Mouse (Mus musculus) liver, embryonic 14.5 days (tissue): ENCODE results near the gene Snta1. TPM values are rescaled to one million over a fixed set of nuclear protein-coding genes. Genes with fewer than 3 reads are reported as not detected.

Experiments used
- ATAC-seq: fragments of 200-750 bp; cut with Nextera tagmentation; 2 replicates; pipeline ENCODE4 v1.8.0; 2017; ENCODE audit warnings: moderate number of reproducible peaks, mild to moderate bottlenecking, moderate library complexity; ENCODE audit not compliant: insufficient read depth
- DNase-seq, 3 experiments: peaks; one replicate each; pipeline ENCODE4 v3.0.0-alpha.2; 2012 to 2013; ENCODE audit warnings: low read depth in 3 of 3, low spot score in 3 of 3
- H3K27ac ChIP-seq: fragments of 300-500 bp; sonication (generic); 2 replicates; pipeline ENCODE4 v1.5.1; 2014; ENCODE audit warnings: moderate library complexity, mild to moderate bottlenecking, control low read depth, inconsistent platforms
- H3K27me3 ChIP-seq: fragments of 300-500 bp; sonication (generic); 2 replicates; pipeline ENCODE4 v1.6.1; 2014; ENCODE audit warnings: mild to moderate bottlenecking, low read length, moderate library complexity; ENCODE audit not compliant: control insufficient read depth, insufficient read depth
- H3K36me3 ChIP-seq: fragments of 300-500 bp; sonication (generic); replicated peaks from 2 replicates; pipeline ENCODE4 v1.6.1; 2014; ENCODE audit warnings: low read depth; ENCODE audit not compliant: control insufficient read depth, insufficient read depth
- H3K4me1 ChIP-seq, 2 experiments: fragments of 200-500 bp in 1 of 2; fragments of 300-500 bp in 1 of 2; sonication (generic) in 1 of 2; replicated peaks; 2 replicates each; pipeline ENCODE4 v1.6.1; 2012 to 2014; ENCODE audit warnings: antibody characterized with exemption in 1 of 2, inconsistent platforms in 1 of 2, low read length in 1 of 2; ENCODE audit not compliant: control insufficient read depth in 2 of 2, insufficient read depth in 2 of 2
- H3K4me2 ChIP-seq: fragments of 300-500 bp; sonication (generic); 2 replicates; pipeline ENCODE4 v1.6.1; 2014; ENCODE audit warnings: low read depth, mild to moderate bottlenecking, control low read depth, moderate library complexity
- H3K4me3 ChIP-seq, 2 experiments: fragments of 200-500 bp in 1 of 2; fragments of 300-500 bp in 1 of 2; sonication (generic) in 1 of 2; 2 replicates each; pipeline ENCODE4 v1.5.1; 2012 to 2014; ENCODE audit warnings: low read depth in 2 of 2, low read length in 2 of 2, mild to moderate bottlenecking in 2 of 2, control low read depth in 1 of 2, inconsistent platforms in 1 of 2, moderate library complexity in 1 of 2; ENCODE audit not compliant: insufficient read depth in 1 of 2
- H3K9ac ChIP-seq: fragments of 300-500 bp; sonication (generic); replicated peaks from 2 replicates; pipeline ENCODE4 v1.6.1; 2014; ENCODE audit warnings: mild to moderate bottlenecking, control low read depth, moderate library complexity
- H3K9me3 ChIP-seq: fragments of 300-500 bp; sonication (generic); 2 replicates; pipeline ENCODE4 v1.6.1; 2016; ENCODE audit warnings: low read length, mixed read lengths; ENCODE audit not compliant: control insufficient read depth
- CTCF ChIP-seq: IDR thresholded peaks from 2 replicates; pipeline ENCODE4 v1.5.1; 2016; ENCODE audit warnings: antibody characterized with exemption, low read depth, control low read depth
- EP300 ChIP-seq: IDR thresholded peaks from 2 replicates; pipeline ENCODE4 v1.6.1; 2016; ENCODE audit warnings: antibody characterized with exemption, low read depth
- WGBS: fragments of 180-500 bp; shearing (Covaris S2); extraction: QIAGEN DNeasy Blood & Tissue Kit; methylation state at CpG from one replicate; pipeline ENCODE4 v1.1.7; 2014; ENCODE audit not compliant: insufficient replicate concordance; 5-methylcytosine and 5-hydroxymethylcytosine counted together
- polyA plus RNA-seq, 2 experiments: library from polyadenylated mRNA; depleted of rRNA in 1 of 2; stranded (reverse) in 1 of 2; unstranded in 1 of 2; fragments of >200 nt; fragmentation: Nextera tagmentation in 1 of 2; extraction: Ambion mirVana in 1 of 2; gene quantifications; 2 replicates each; pipeline versions ENCODE4 v1.2.1 to v1.2.3; 2012 to 2014

Snta1 gene
- polyA plus RNA-seq, 2 experiments: 0.70 to 1.6 TPM

DNA sequence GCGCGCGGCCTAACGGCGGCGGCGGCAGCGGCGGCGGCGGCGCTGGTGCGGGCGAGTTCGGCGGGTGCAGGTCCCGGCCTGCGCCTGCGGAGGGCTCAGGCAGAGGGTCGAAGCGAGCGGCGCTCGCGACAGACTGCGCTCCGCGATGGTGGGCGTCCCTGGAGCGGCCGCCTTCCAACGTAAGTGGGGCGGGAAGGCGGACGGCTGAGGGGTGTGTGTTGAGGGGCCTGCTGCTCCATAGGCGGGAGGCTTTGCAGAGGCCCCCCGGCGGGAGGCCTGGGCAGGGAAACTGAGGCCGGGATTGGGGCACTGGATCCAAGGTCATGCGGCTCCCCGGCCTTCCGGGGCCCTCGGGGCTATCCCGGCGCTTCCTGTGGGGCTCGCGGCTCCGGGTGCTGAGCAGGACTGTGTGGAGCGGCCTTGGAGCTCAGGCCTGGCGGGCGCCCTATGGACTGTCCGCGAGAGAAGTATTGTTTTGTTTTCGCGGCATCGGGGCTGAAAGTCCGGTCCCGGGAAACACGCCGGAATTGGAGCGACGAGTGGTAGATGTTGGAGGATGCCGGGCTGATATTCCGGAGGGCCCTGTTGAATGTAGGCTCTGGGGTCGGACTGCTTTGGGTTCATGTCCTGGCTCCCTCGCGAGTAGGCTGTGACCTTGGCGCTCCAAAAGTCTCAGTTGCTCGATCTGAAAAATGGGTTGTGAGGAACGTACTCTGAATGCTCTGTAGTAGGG lies 28.7 kb upstream of the Snta1 start, which contains the start of gene Cbfa2t2:
Gene Cbfa2t2 (plus strand): TSS at position 24 of the 733 bp plus-strand sequence.
- ATAC-seq: peak; percentile 62

GRCm38 (mm10) chr2:154436076-154436457 lies 28.2 kb upstream of the Snta1 start:
- DNase-seq (peak; percentile 95 to 96 (median 96)), ATAC-seq (peak; percentile 99)
- Histone ChIP-seq H3K27ac (peak overlapping the region; percentile 48), H3K9me3 (no peaks in the 10 kb centered on the region), H3K4me1 (peaks cover 15 to 17% of the 10 kb centered on the region in 2 experiments), H3K4me3 (peak overlapping the region; percentile 39 to 82; a peak in 3 of 4 replicates), H3K4me2 (peak overlapping the region; percentile 69), H3K36me3 (no peaks in the 10 kb centered on the region), H3K9ac (peak overlapping the region; percentile 83), H3K27me3 (no peaks in the 10 kb centered on the region)
- TF ChIP-seq EP300 (no peak), CTCF (no peak)
- WGBS: under 1% methylated on average over 42 of the region's 44 CpGs

More for the DNA sequence above, 28.7 kb upstream of the Snta1 start, which contains the start of gene Cbfa2t2:
- H3K4me1 ChIP-seq: peaks cover 15 to 17% of the 10 kb centered on the region in 2 experiments
- no peaks in the 10 kb centered on the region for H3K36me3 ChIP-seq
- H3K27ac ChIP-seq: peak within 1 kb of the TSS; percentile 48
- TF ChIP-seq EP300 (no peak), CTCF (no peak)
- H3K9ac ChIP-seq: peak within 1 kb of the TSS; percentile 83
- peak within 1 kb of the TSS; percentile 69 for H3K4me2 ChIP-seq
- WGBS: under 1% methylated on average over 70 of the region's 70 CpGs
- DNase-seq: peak in 1 of 3 experiments; percentile 29
- no peaks in the 10 kb centered on the region for H3K9me3 ChIP-seq
- H3K4me3 ChIP-seq: peak within 1 kb of the TSS; percentile 82 to 91
- no peaks in the 10 kb centered on the region for H3K27me3 ChIP-seq

- Histone ChIP-seq H3K4me3 (no peak overlapping the region), H3K36me3 (no peaks in the 10 kb centered on the region), H3K4me2 (no peak overlapping the region), H3K27me3 (no peaks in the 10 kb centered on the region), H3K9me3 (no peaks in the 10 kb centered on the region), H3K4me1 (peaks cover 15 to 17% of the 10 kb centered on the region in 2 experiments), H3K9ac (no peak overlapping the region), H3K27ac (no peak overlapping the region)
- ATAC-seq (no peak), DNase-seq (no peak)
- TF ChIP-seq EP300: no peak
- no peak for TF ChIP-seq CTCF
- 77% methylated on average over 7 of the region's 7 CpGs for WGBS
Observed at GRCm38 (mm10) chr2:154434690-154435089, 26.8 kb upstream of the Snta1 start.

GRCm38 (mm10) chr2:154433391-154433790 lies 25.5 kb upstream of the Snta1 start:
- peaks cover 15 to 17% of the 10 kb centered on the region in 2 experiments for H3K4me1 ChIP-seq
- no peak overlapping the region for H3K4me2 ChIP-seq
- WGBS: 61% methylated on average over 3 of the region's 3 CpGs
- no peaks in the 10 kb centered on the region for H3K36me3 ChIP-seq
- H3K27me3 ChIP-seq: no peaks in the 10 kb centered on the region
- no peak for DNase-seq
- no peaks in the 10 kb centered on the region for H3K9me3 ChIP-seq
- no peak overlapping the region for H3K4me3 ChIP-seq
- no peak for ATAC-seq
- TF ChIP-seq EP300 (no peak), CTCF (no peak)
- H3K27ac ChIP-seq: no peak overlapping the region
- no peak overlapping the region for H3K9ac ChIP-seq

DNA sequence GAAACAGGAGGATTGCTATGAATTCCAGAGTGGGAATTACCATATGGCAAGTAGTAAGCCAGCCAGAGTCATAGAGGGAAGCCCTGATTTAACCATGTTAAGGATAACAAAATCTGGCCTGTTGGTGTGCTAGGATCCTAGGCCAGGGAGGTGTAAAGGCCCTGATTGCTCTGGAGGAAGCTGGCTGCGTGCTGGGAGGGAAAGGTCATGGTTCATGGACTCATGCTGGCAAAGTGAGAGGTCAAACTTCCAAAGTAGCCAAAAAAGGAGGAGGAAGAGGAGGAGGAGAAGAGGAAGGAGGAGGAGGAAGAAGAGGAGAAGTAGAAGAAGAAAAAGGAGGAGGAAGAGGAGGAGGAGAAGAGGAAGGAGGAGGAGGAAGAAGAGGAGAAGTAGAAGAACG lies 24.8 kb upstream of the Snta1 start:
- Histone ChIP-seq H3K4me3 (no peak overlapping the region), H3K27me3 (no peaks in the 10 kb centered on the region; the same call in 1 of the 2 replicates), H3K27ac (no peak overlapping the region), H3K4me2 (no peak overlapping the region), H3K4me1 (peaks cover 13 to 14% of the 10 kb centered on the region in 2 experiments), H3K9me3 (no peaks in the 10 kb centered on the region), H3K36me3 (no peaks in the 10 kb centered on the region), H3K9ac (no peak overlapping the region)
- 47% methylated on average over 2 of the region's 2 CpGs for whole genome bisulfite sequencing
- ATAC-seq (no peak), DNase-seq (no peak)
- TF ChIP-seq EP300 (no peak), CTCF (no peak)
